Mouse (Mus musculus): ENCODE data around the gene Mapk10. TPM values are rescaled to one million over a fixed set of nuclear protein-coding genes. Genes with fewer than 3 reads are reported as not detected.

Gene Mapk10
- total and polyA plus RNA-seq, 3 experiments = 0.27 TPM; not detected in 2

GRCm38 (mm10) chr5:103008894-103009293 is 202.2 kb downstream of the Mapk10 start:
- no peak for ATAC-seq (ENCODE audit: extremely low read depth, insufficient number of reproducible peaks, low FRiP score, poor library complexity, severe bottlenecking)

DNA sequence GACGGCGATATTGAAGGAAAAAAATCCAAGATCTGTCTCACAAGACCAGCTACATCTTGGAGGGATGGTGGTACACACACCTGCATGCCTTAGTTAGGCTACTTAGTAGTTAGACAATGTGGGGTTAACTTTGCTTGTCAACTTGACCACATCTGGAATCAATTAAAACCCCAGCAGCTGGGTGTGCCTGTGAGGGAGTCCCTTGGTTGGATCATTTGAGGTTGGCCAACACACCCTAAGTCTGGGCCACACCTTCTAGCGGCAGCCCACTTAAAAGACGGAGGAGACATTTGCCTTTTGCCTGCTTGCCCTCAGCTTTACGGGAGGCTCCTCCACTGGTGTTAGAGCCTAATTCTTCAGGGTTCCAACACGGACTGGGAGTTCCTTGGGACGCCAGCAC is 209.0 kb downstream of the Mapk10 start:
- DNase-seq (ENCODE audit: low spot score) (no peak), ATAC-seq (ENCODE audit: extremely low read depth, insufficient number of reproducible peaks, low FRiP score, poor library complexity, severe bottlenecking) (no peak)
- H3K4me3 ChIP-seq (ENCODE audit: low read depth, low read length) = no peak overlapping the region
- no peaks in the 10 kb centered on the region for H3K36me3 ChIP-seq (replicated peaks)
- no peaks in the 10 kb centered on the region for H3K4me1 ChIP-seq (ENCODE audit: insufficient read depth, low read depth, low read length)
- no peak for TF ChIP-seq GATA2 (IDR thresholded peaks at IDR 0.05; ENCODE audit: borderline replicate concordance, low read depth, low read length)
- TF ChIP-seq TAL1 (conservative IDR thresholded peaks at IDR 0.05; ENCODE audit: low read depth, low read length) = no peak
- no peak for TF ChIP-seq GATA1 (IDR thresholded peaks at IDR 0.05; ENCODE audit: borderline replicate concordance, low read length)
- no peak for TF ChIP-seq CTCF (IDR thresholded peaks at IDR 0.05; ENCODE audit: low read depth, low read length)
- TF ChIP-seq POLR2AphosphoS5 (IDR thresholded peaks at IDR 0.05; ENCODE audit: insufficient replicate concordance, low read depth, low read length) = no peak
- H3K9me3 ChIP-seq (replicated peaks) = peaks cover 48% of the 10 kb centered on the region
- no peaks in the 10 kb centered on the region for H3K27me3 ChIP-seq (ENCODE audit: insufficient read depth, low read length)

More at GRCm38 (mm10) chr5:103008894-103009293, 202.2 kb downstream of the Mapk10 start:
- Histone ChIP-seq H3K9me3 (replicated peaks) (peaks cover 37% of the 10 kb centered on the region), H3K4me3 (ENCODE audit: low read depth, low read length) (no peak overlapping the region), H3K27me3 (ENCODE audit: insufficient read depth, low read length) (no peaks in the 10 kb centered on the region), H3K36me3 (replicated peaks) (no peaks in the 10 kb centered on the region), H3K4me1 (ENCODE audit: insufficient read depth, low read depth, low read length) (no peaks in the 10 kb centered on the region)
- no peak for TF ChIP-seq TAL1 (conservative IDR thresholded peaks at IDR 0.05; ENCODE audit: low read depth, low read length)
- TF ChIP-seq GATA2 (IDR thresholded peaks at IDR 0.05; ENCODE audit: borderline replicate concordance, low read depth, low read length) = no peak
- no peak for TF ChIP-seq GATA1 (IDR thresholded peaks at IDR 0.05; ENCODE audit: borderline replicate concordance, low read length)
- no peak for TF ChIP-seq CTCF (IDR thresholded peaks at IDR 0.05; ENCODE audit: low read depth, low read length)
- TF ChIP-seq POLR2AphosphoS5 (IDR thresholded peaks at IDR 0.05; ENCODE audit: insufficient replicate concordance, low read depth, low read length) = no peak
- DNase-seq (ENCODE audit: low spot score) = no peak

- Histone ChIP-seq H3K4me1 (ENCODE audit: insufficient read depth, low read depth, low read length) (no peaks in the 10 kb centered on the region), H3K36me3 (replicated peaks) (no peaks in the 10 kb centered on the region), H3K4me3 (ENCODE audit: low read depth, low read length) (no peak overlapping the region), H3K9me3 (replicated peaks) (peaks cover 53% of the 10 kb centered on the region), H3K27me3 (ENCODE audit: insufficient read depth, low read length) (no peaks in the 10 kb centered on the region)
- ATAC-seq (ENCODE audit: extremely low read depth, insufficient number of reproducible peaks, low FRiP score, poor library complexity, severe bottlenecking) (no peak), DNase-seq (ENCODE audit: low spot score) (no peak)
- TF ChIP-seq GATA1 (IDR thresholded peaks at IDR 0.05; ENCODE audit: borderline replicate concordance, low read length) (no peak), TAL1 (conservative IDR thresholded peaks at IDR 0.05; ENCODE audit: low read depth, low read length) (no peak), CTCF (IDR thresholded peaks at IDR 0.05; ENCODE audit: low read depth, low read length) (no peak), POLR2AphosphoS5 (IDR thresholded peaks at IDR 0.05; ENCODE audit: insufficient replicate concordance, low read depth, low read length) (no peak), GATA2 (IDR thresholded peaks at IDR 0.05; ENCODE audit: borderline replicate concordance, low read depth, low read length) (no peak)
Measured at GRCm38 (mm10) chr5:103000572-103000971, 210.6 kb downstream of the Mapk10 start.

DNA sequence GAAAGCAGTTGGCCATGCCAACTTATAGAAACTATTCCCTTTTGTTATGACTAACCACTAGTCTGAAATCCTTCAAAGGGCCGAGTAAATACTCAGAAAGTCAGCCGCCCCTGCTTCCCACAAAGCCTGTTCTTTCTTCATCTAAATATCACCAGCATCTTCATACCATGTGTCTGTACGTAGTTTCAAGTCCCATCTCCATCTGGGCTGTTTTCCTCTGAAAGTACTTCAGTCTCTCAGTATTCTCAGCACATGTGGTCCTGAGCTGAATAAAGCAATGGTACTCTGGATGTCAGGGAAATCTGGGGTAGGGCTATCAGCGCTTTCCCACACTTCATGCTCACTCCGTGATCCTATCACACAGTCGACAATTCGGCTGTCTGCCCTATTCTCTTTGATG is 212.6 kb downstream of the Mapk10 start:
- H3K9me3 ChIP-seq (replicated peaks) = peaks cover 65% of the 10 kb centered on the region

DNA sequence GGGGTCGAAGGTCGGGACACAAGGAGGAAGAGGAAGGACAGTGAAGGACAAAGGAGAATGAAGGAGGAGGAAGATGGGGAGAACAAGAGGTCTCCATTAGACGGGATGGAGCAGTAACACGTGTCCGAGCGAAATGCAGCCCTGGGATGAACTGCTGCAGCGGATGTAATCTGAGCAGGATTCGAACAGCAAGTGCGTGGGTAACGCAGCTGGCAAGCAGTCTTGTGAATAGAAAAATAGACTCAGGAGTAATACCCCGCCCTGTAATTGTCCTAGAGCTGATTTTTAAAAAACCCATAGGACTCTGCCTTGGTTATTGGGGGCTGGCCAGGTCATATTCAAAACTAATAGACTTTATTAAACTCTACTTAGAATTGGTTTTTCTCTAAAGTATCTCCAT is 213.2 kb downstream of the Mapk10 start:
- no peak for TF ChIP-seq POLR2AphosphoS5 (IDR thresholded peaks at IDR 0.05; ENCODE audit: insufficient replicate concordance, low read depth, low read length)
- TF ChIP-seq CTCF (IDR thresholded peaks at IDR 0.05; ENCODE audit: low read depth, low read length) = no peak
- TF ChIP-seq GATA2 (IDR thresholded peaks at IDR 0.05; ENCODE audit: borderline replicate concordance, low read depth, low read length) = no peak
- no peak for TF ChIP-seq GATA1 (IDR thresholded peaks at IDR 0.05; ENCODE audit: borderline replicate concordance, low read length)
- no peak for TF ChIP-seq TAL1 (conservative IDR thresholded peaks at IDR 0.05; ENCODE audit: low read depth, low read length)
- H3K27me3 ChIP-seq (ENCODE audit: insufficient read depth, low read length) = no peaks in the 10 kb centered on the region
- H3K9me3 ChIP-seq (replicated peaks) = peaks cover 66% of the 10 kb centered on the region
- H3K36me3 ChIP-seq (replicated peaks) = no peaks in the 10 kb centered on the region
- DNase-seq (ENCODE audit: low spot score) (no peak), ATAC-seq (ENCODE audit: extremely low read depth, insufficient number of reproducible peaks, low FRiP score, poor library complexity, severe bottlenecking) (no peak)
- H3K4me3 ChIP-seq (ENCODE audit: low read depth, low read length) = no peak overlapping the region
- no peaks in the 10 kb centered on the region for H3K4me1 ChIP-seq (ENCODE audit: insufficient read depth, low read depth, low read length)

More for the DNA sequence above, 212.6 kb downstream of the Mapk10 start:
- Histone ChIP-seq H3K36me3 (replicated peaks) (no peaks in the 10 kb centered on the region), H3K4me1 (ENCODE audit: insufficient read depth, low read depth, low read length) (no peaks in the 10 kb centered on the region), H3K4me3 (ENCODE audit: low read depth, low read length) (no peak overlapping the region), H3K27me3 (ENCODE audit: insufficient read depth, low read length) (no peaks in the 10 kb centered on the region)
- TF ChIP-seq GATA2 (IDR thresholded peaks at IDR 0.05; ENCODE audit: borderline replicate concordance, low read depth, low read length) (no peak), CTCF (IDR thresholded peaks at IDR 0.05; ENCODE audit: low read depth, low read length) (no peak), TAL1 (conservative IDR thresholded peaks at IDR 0.05; ENCODE audit: low read depth, low read length) (no peak), POLR2AphosphoS5 (IDR thresholded peaks at IDR 0.05; ENCODE audit: insufficient replicate concordance, low read depth, low read length) (no peak), GATA1 (IDR thresholded peaks at IDR 0.05; ENCODE audit: borderline replicate concordance, low read length) (no peak)
- DNase-seq (ENCODE audit: low spot score) (no peak), ATAC-seq (ENCODE audit: extremely low read depth, insufficient number of reproducible peaks, low FRiP score, poor library complexity, severe bottlenecking) (no peak)

GRCm38 (mm10) chr5:102996331-102996730 is 214.8 kb downstream of the Mapk10 start:
- no peaks in the 10 kb centered on the region for H3K4me1 ChIP-seq (ENCODE audit: insufficient read depth, low read depth, low read length)
- no peak for ATAC-seq (ENCODE audit: extremely low read depth, insufficient number of reproducible peaks, low FRiP score, poor library complexity, severe bottlenecking)
- no peaks in the 10 kb centered on the region for H3K27me3 ChIP-seq (ENCODE audit: insufficient read depth, low read length)
- no peaks in the 10 kb centered on the region for H3K36me3 ChIP-seq (replicated peaks)
- H3K4me3 ChIP-seq (ENCODE audit: low read depth, low read length) = no peak overlapping the region
- no peak for DNase-seq (ENCODE audit: low spot score)
- no peak for TF ChIP-seq GATA1 (IDR thresholded peaks at IDR 0.05; ENCODE audit: borderline replicate concordance, low read length)
- TF ChIP-seq CTCF (IDR thresholded peaks at IDR 0.05; ENCODE audit: low read depth, low read length) = no peak
- no peak for TF ChIP-seq TAL1 (conservative IDR thresholded peaks at IDR 0.05; ENCODE audit: low read depth, low read length)
- no peak for TF ChIP-seq GATA2 (IDR thresholded peaks at IDR 0.05; ENCODE audit: borderline replicate concordance, low read depth, low read length)
- no peak for TF ChIP-seq POLR2AphosphoS5 (IDR thresholded peaks at IDR 0.05; ENCODE audit: insufficient replicate concordance, low read depth, low read length)
- H3K9me3 ChIP-seq (replicated peaks) = peaks cover 59% of the 10 kb centered on the region

Data from G1E (cell line).